Comparison of ENCODE assay signal across 10 mouse cellular contexts in genomic region chr11:46128548-46128945, GRCm38 (mm10). TPM values are rescaled to one million over a fixed set of nuclear protein-coding genes. Genes with fewer than 3 reads are reported as not detected.
DNase-seq lines count a peak whose midpoint lies in the region; ATAC-seq and TF ChIP-seq lines count a peak whose summit lies in the region.
"Had no signal": no experiment of that assay in that cellular context is flagged by ENCODE, and none has a peak within 500 bp of the region (broad histone marks: within the 10 kb centered on the region; RNA-seq: fewer than 3 reads in every experiment).

No protein-coding gene starts in this region.

- H3K27ac ChIP-seq in stomach, postnatal 0 days (replicated peaks) = no peak overlapping the region
- H3K27ac ChIP-seq: liver, embryonic 15.5 days had no signal

- TF ChIP-seq EP300 in stomach, postnatal 0 days (optimal IDR thresholded peaks at IDR 0.05) = no peak

- WGBS in stomach, postnatal 0 days = 72% methylated on average over 9 of the region's 9 CpGs

- no peaks in the 10 kb centered on the region for H3K9me3 ChIP-seq in stomach, postnatal 0 days (ENCODE audit: control insufficient read depth, low read length)
- H3K9me3 ChIP-seq: liver, embryonic 15.5 days had no signal

- H3K4me1 ChIP-seq in stomach, postnatal 0 days (replicated peaks; ENCODE audit: control insufficient read depth, insufficient read depth) = no peaks in the 10 kb centered on the region

- H3K4me3 ChIP-seq in stomach, postnatal 0 days (ENCODE audit: low read depth, low read length) = no peak overlapping the region
- H3K4me3 ChIP-seq: liver, embryonic 15.5 days had no signal

- peak; percentile 38 for DNase-seq in embryo, embryonic 10.5 days (ENCODE audit: low spot score)
- DNase-seq in embryo, embryonic 10 days (ENCODE audit: low spot score) = no peak
- DNase-seq in T-cell, adult 2 months (ENCODE audit: low spot score) = peak; percentile 80
- peak; percentile 73 to 84 for DNase-seq in cerebellum, postnatal 25 days
- peak; percentile 69 to 82 for DNase-seq in heart, adult 9 months (ENCODE audit: low spot score in 2 of 2)
- peak; percentile 60 to 81 for DNase-seq in layer of hippocampus, postnatal 25 days (ENCODE audit: extremely low spot score in 1 of 2, low spot score in 1 of 2)
- peak; percentile 82 to 86 for DNase-seq in lung, postnatal 4 days
- peak; percentile 57 for DNase-seq in stomach, postnatal 0 days (ENCODE audit: low spot score)

- H3K36me3 ChIP-seq in stomach, postnatal 0 days (ENCODE audit: control insufficient read depth, insufficient read depth, low read length) = peaks cover 3% of the 10 kb centered on the region; the same call in 1 of the 2 replicates
- H3K36me3 ChIP-seq: liver, embryonic 15.5 days had no signal

- no peaks in the 10 kb centered on the region for H3K27me3 ChIP-seq in stomach, postnatal 0 days (ENCODE audit: control insufficient read depth, insufficient read depth, low read length)
- H3K27me3 ChIP-seq: liver, embryonic 15.5 days; Patski had no signal

- H3K9ac ChIP-seq in stomach, postnatal 0 days (ENCODE audit: low read length) = no peak overlapping the region
- H3K9ac ChIP-seq: liver, embryonic 15.5 days had no signal

- ATAC-seq in stomach, postnatal 0 days (ENCODE audit: low FRiP score, low TSS enrichment) = no peak
- ATAC-seq: Patski had no signal

- H3K4me2 ChIP-seq in stomach, postnatal 0 days (replicated peaks; ENCODE audit: low read depth) = no peak overlapping the region
- H3K4me2 ChIP-seq: liver, embryonic 15.5 days had no signal

- peak; percentile 76 for TF ChIP-seq CTCF in stomach, postnatal 0 days (IDR thresholded peaks at IDR 0.05; ENCODE audit: low read depth)

RNA-seq across cellular contexts. Expression of gene Nipal4, which starts 37.8 kb away (rescaled TPM):
- 1 to 10 TPM; 3.3 to 3.7 TPM for total RNA-seq in layer of hippocampus, postnatal 25 days (2021)
- polyA plus RNA-seq in stomach, postnatal 0 days (2015; fragmentation: Nextera tagmentation; extraction: Ambion mirVana) = 29.2 and 30.0 TPM in 2 replicates
- polyA plus RNA-seq: Patski had no signal
